Mouse (Mus musculus) stomach, postnatal 0 days (tissue): Measurements from ENCODE around the gene Dazl.

Experiments used
- CTCF ChIP-seq: IDR thresholded peaks from 2 replicates; pipeline ENCODE4 v1.5.1; 2016; ENCODE audit warnings: antibody characterized with exemption, low read depth, mild to moderate bottlenecking, moderate library complexity
- EP300 ChIP-seq: optimal IDR thresholded peaks from 2 replicates; pipeline ENCODE3; 2016; ENCODE audit warnings: antibody characterized with exemption

GRCm38 (mm10) chr17:50318810-50319209, 25.4 kb upstream of the Dazl start:
- TF ChIP-seq CTCF (no peak), EP300 (no peak)
